Mouse (Mus musculus) cortical plate, adult 2 months (tissue): Measurements from ENCODE around the gene Zfp566.

Source experiments
- CTCF ChIP-seq: fragments of 200-500 bp; IDR thresholded peaks from 2 replicates; pipeline ENCODE4 v1.5.1; 2011; ENCODE audit warnings: mild to moderate bottlenecking, control low read depth, low read length; ENCODE audit not compliant: insufficient read depth; ENCODE audit errors: extremely low read depth
- POLR2A ChIP-seq: fragments of 200-500 bp; IDR thresholded peaks from 2 replicates; pipeline ENCODE4 v1.6.1; 2011; ENCODE audit warnings: mild to moderate bottlenecking, low read length, control low read depth; ENCODE audit not compliant: insufficient read depth; ENCODE audit errors: extremely low read depth

DNA sequence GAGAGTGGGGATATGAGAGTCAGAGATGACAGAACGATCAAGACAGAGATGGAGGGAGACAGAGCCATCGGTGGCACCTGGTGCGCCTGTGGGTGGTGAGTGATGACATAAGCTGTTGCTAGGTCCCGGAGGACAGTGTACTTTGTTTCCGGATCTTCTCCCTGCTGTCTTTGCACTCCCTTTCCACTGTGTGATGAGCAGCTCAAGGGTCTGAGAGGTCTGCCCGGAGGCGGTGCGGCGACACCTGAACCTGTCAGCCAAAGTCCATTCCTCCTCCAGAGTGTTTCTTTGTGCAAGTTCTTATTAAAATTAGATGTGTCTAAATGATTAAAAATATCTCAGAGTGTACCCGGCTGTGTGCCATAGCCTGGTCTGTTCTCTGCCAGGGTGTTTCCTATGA is 46.5 kb upstream of the Zfp566 start:
- TF ChIP-seq POLR2A (no peak), CTCF (no peak)
